Mouse (Mus musculus): Measurements from ENCODE around the gene Hspa1a. TPM values are rescaled to one million over a fixed set of nuclear protein-coding genes. Genes with fewer than 3 reads are reported as not detected.

Gene Hspa1a
- polyA plus RNA-seq, 1 experiment = 1.8 TPM

DNA sequence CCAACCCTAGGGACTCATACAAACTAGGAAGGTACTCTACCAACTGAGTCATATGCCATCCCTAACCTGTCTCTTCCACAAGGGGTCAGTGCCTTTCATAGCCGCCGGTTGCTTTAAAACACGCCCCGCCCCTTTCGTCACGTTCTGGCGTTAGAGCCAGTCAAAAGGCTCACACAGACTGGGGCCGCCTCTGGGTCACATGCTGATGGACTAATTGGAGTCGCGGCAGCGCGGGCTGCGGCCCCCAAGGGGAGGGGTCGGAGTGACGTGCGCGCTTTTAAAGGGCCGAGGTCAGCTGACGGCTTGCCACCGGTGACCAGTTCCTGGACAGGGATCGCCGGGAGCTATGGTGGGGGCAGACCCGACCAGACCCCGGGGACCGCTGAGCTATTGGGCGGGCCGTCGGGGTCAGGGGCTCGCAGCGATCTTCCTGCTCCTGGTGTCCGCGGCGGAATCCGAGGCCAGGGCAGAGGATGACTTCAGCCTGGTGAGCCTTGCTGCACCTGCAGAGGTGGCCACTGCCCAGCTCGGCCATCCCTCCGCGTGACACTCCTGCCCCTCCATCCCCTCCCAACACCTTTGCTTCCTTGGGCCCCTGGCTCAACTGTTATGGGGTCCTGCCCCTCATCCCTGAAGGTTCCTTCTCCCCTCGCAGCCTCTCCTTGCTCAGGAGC, 40.8 kb downstream of the Hspa1a start, which contains the start of gene Neu1:
TSS of gene Neu1 (plus strand) at position 193 of the 674 bp plus-strand sequence.
- no peaks in the 10 kb centered on the region for H3K27me3 ChIP-seq (ENCODE audit: control insufficient read depth, insufficient read depth, insufficient read length)
- H3K4me2 ChIP-seq (ENCODE audit: low read depth) = peak within 1 kb of the TSS; percentile 99
- H3ac ChIP-seq (ENCODE audit: control insufficient read depth, insufficient read length) = peak within 1 kb of the TSS; percentile 44
- H3K79me2 ChIP-seq (ENCODE audit: control insufficient read depth, insufficient read depth) = no peaks in the 10 kb centered on the region
- peaks cover 4% of the 10 kb centered on the region for H3K36me3 ChIP-seq (ENCODE audit: control insufficient read depth, insufficient read depth)
- TF ChIP-seq MYOG (IDR thresholded peaks at IDR 0.05; ENCODE audit: control insufficient read depth in 1 of 3, insufficient read depth in 1 of 3, insufficient read length in 2 of 3, low read depth in 2 of 3) (no peak), REST (IDR thresholded peaks at IDR 0.05; ENCODE audit: insufficient read depth, insufficient read length) (no peak), E2F4 (IDR thresholded peaks at IDR 0.05; ENCODE audit: insufficient read depth) (peak; percentile 56), USF1 (IDR thresholded peaks at IDR 0.05; ENCODE audit: low read depth) (peak; percentile 91), POLR2A (IDR thresholded peaks at IDR 0.05; ENCODE audit: insufficient read length, low read depth) (peak; percentile 89), SRF (IDR thresholded peaks at IDR 0.05; ENCODE audit: control insufficient read depth, insufficient read length, low read depth) (peak; percentile 6), POLR2AphosphoS2 (IDR thresholded peaks at IDR 0.05; ENCODE audit: insufficient read length, low read depth) (peak; percentile 83), MYOD1 (IDR thresholded peaks at IDR 0.05; ENCODE audit: control insufficient read depth in 1 of 3, insufficient read length in 2 of 3, low read depth in 2 of 3) (peak in 1 of 3 experiments; percentile 14)
- peak within 1 kb of the TSS; percentile 59 for H3K4me3 ChIP-seq

GRCm38 (mm10) chr17:34928841-34929240, 43.1 kb downstream of the Hspa1a start:
- Histone ChIP-seq H3K4me3 (no peak overlapping the region), H3K4me2 (ENCODE audit: low read depth) (no peak overlapping the region), H3ac (ENCODE audit: control insufficient read depth, insufficient read length) (no peak overlapping the region), H3K36me3 (ENCODE audit: control insufficient read depth, insufficient read depth) (no peaks in the 10 kb centered on the region), H3K79me2 (ENCODE audit: control insufficient read depth, insufficient read depth) (no peaks in the 10 kb centered on the region), H3K27me3 (ENCODE audit: control insufficient read depth, insufficient read depth, insufficient read length) (no peaks in the 10 kb centered on the region)
- TF ChIP-seq USF1 (IDR thresholded peaks at IDR 0.05; ENCODE audit: low read depth) = no peak
- no peak for TF ChIP-seq POLR2AphosphoS2 (IDR thresholded peaks at IDR 0.05; ENCODE audit: insufficient read length, low read depth)
- TF ChIP-seq TCF3 (IDR thresholded peaks at IDR 0.05; ENCODE audit: insufficient read length, low read depth) = no peak
- TF ChIP-seq MAX (IDR thresholded peaks at IDR 0.05; ENCODE audit: low read depth) = no peak
- no peak for TF ChIP-seq POLR2A (IDR thresholded peaks at IDR 0.05; ENCODE audit: insufficient read length, low read depth)
- TF ChIP-seq MYOG (IDR thresholded peaks at IDR 0.05; ENCODE audit: control insufficient read depth in 1 of 3, insufficient read depth in 1 of 3, insufficient read length in 2 of 3, low read depth in 2 of 3) = no peak
- no peak for TF ChIP-seq REST (IDR thresholded peaks at IDR 0.05; ENCODE audit: insufficient read depth, insufficient read length)
- TF ChIP-seq TCF12 (IDR thresholded peaks at IDR 0.05; ENCODE audit: insufficient read depth, poor library complexity, severe bottlenecking) = no peak
- TF ChIP-seq MYOD1 (IDR thresholded peaks at IDR 0.05; ENCODE audit: control insufficient read depth in 1 of 3, insufficient read length in 2 of 3, low read depth in 2 of 3) = no peak
- no peak for TF ChIP-seq CEBPB (IDR thresholded peaks at IDR 0.05; ENCODE audit: insufficient read depth, poor library complexity, severe bottlenecking)
- TF ChIP-seq SRF (IDR thresholded peaks at IDR 0.05; ENCODE audit: control insufficient read depth, insufficient read length, low read depth) = no peak
- no peak for TF ChIP-seq E2F4 (IDR thresholded peaks at IDR 0.05; ENCODE audit: insufficient read depth)

- Histone ChIP-seq H3ac (ENCODE audit: control insufficient read depth, insufficient read length) (no peak overlapping the region), H3K79me2 (ENCODE audit: control insufficient read depth, insufficient read depth) (no peaks in the 10 kb centered on the region), H3K4me2 (ENCODE audit: low read depth) (no peak overlapping the region), H3K27me3 (ENCODE audit: control insufficient read depth, insufficient read depth, insufficient read length) (no peaks in the 10 kb centered on the region), H3K4me3 (no peak overlapping the region), H3K36me3 (ENCODE audit: control insufficient read depth, insufficient read depth) (no peaks in the 10 kb centered on the region)
- TF ChIP-seq USF1 (IDR thresholded peaks at IDR 0.05; ENCODE audit: low read depth) (no peak), POLR2AphosphoS2 (IDR thresholded peaks at IDR 0.05; ENCODE audit: insufficient read length, low read depth) (no peak), MAX (IDR thresholded peaks at IDR 0.05; ENCODE audit: low read depth) (no peak), MYOD1 (IDR thresholded peaks at IDR 0.05; ENCODE audit: control insufficient read depth in 1 of 3, insufficient read length in 2 of 3, low read depth in 2 of 3) (no peak), E2F4 (IDR thresholded peaks at IDR 0.05; ENCODE audit: insufficient read depth) (no peak), MYOG (IDR thresholded peaks at IDR 0.05; ENCODE audit: control insufficient read depth in 1 of 3, insufficient read depth in 1 of 3, insufficient read length in 2 of 3, low read depth in 2 of 3) (no peak), POLR2A (IDR thresholded peaks at IDR 0.05; ENCODE audit: insufficient read length, low read depth) (no peak), TCF12 (IDR thresholded peaks at IDR 0.05; ENCODE audit: insufficient read depth, poor library complexity, severe bottlenecking) (no peak), REST (IDR thresholded peaks at IDR 0.05; ENCODE audit: insufficient read depth, insufficient read length) (no peak)
Observed at GRCm38 (mm10) chr17:34927306-34928019, 44.5 kb downstream of the Hspa1a start.

- Histone ChIP-seq H3K4me2 (ENCODE audit: low read depth) (no peak overlapping the region), H3ac (ENCODE audit: control insufficient read depth, insufficient read length) (no peak overlapping the region), H3K4me3 (no peak overlapping the region), H3K36me3 (ENCODE audit: control insufficient read depth, insufficient read depth) (no peaks in the 10 kb centered on the region), H3K27me3 (ENCODE audit: control insufficient read depth, insufficient read depth, insufficient read length) (no peaks in the 10 kb centered on the region), H3K79me2 (ENCODE audit: control insufficient read depth, insufficient read depth) (no peaks in the 10 kb centered on the region)
- TF ChIP-seq SRF (IDR thresholded peaks at IDR 0.05; ENCODE audit: control insufficient read depth, insufficient read length, low read depth) (no peak), CEBPB (IDR thresholded peaks at IDR 0.05; ENCODE audit: insufficient read depth, poor library complexity, severe bottlenecking) (no peak), MAX (IDR thresholded peaks at IDR 0.05; ENCODE audit: low read depth) (no peak), POLR2A (IDR thresholded peaks at IDR 0.05; ENCODE audit: insufficient read length, low read depth) (no peak), MYOD1 (IDR thresholded peaks at IDR 0.05; ENCODE audit: control insufficient read depth in 1 of 3, insufficient read length in 2 of 3, low read depth in 2 of 3) (no peak), USF1 (IDR thresholded peaks at IDR 0.05; ENCODE audit: low read depth) (no peak), TCF12 (IDR thresholded peaks at IDR 0.05; ENCODE audit: insufficient read depth, poor library complexity, severe bottlenecking) (no peak), MYOG (IDR thresholded peaks at IDR 0.05; ENCODE audit: control insufficient read depth in 1 of 3, insufficient read depth in 1 of 3, insufficient read length in 2 of 3, low read depth in 2 of 3) (no peak), TCF3 (IDR thresholded peaks at IDR 0.05; ENCODE audit: insufficient read length, low read depth) (no peak), E2F4 (IDR thresholded peaks at IDR 0.05; ENCODE audit: insufficient read depth) (no peak), REST (IDR thresholded peaks at IDR 0.05; ENCODE audit: insufficient read depth, insufficient read length) (no peak), POLR2AphosphoS2 (IDR thresholded peaks at IDR 0.05; ENCODE audit: insufficient read length, low read depth) (no peak)
Observed at GRCm38 (mm10) chr17:34924258-34924657, 47.7 kb downstream of the Hspa1a start.
